8 mouse cellular contexts compared by ENCODE assay signal in genomic region chr14:39471236-39471981, GRCm38 (mm10). TPM values are rescaled to one million over a fixed set of nuclear protein-coding genes. Genes with fewer than 3 reads are reported as not detected.
DNase-seq lines count a peak whose midpoint lies in the region; ATAC-seq and TF ChIP-seq lines count a peak whose summit lies in the region.

No protein-coding gene starts in this region.

- TF ChIP-seq CTCF in heart, adult 2 months (IDR thresholded peaks at IDR 0.05) = no peak
- peak; percentile 17; the same call in 1 of the 2 replicates for TF ChIP-seq CTCF in brain, embryonic 14.5 days (IDR thresholded peaks at IDR 0.05; ENCODE audit: borderline replicate concordance, extremely low read depth, insufficient read depth, insufficient read length)
- no peak for TF ChIP-seq CTCF in gastrocnemius, adult 2 months (IDR thresholded peaks at IDR 0.05)

- no peak for ATAC-seq in heart, embryonic 15.5 days (replicated peaks; ENCODE audit: insufficient number of reproducible peaks, insufficient read depth, low FRiP score, low read depth)
- ATAC-seq in midbrain, embryonic 12.5 days (ENCODE audit: low FRiP score, low read depth) = 0 out of 2 replicates have a peak, but pooled peaks have one; percentile 10

- intact Hi-C loops in heart, adult 2 months (cut with DNase I) = no loop called here
- intact Hi-C loops in gastrocnemius, adult 2 months (cut with DNase I) = no loop called here

- no peaks in the 10 kb centered on the region for H3K36me3 ChIP-seq in heart, embryonic 15.5 days
- no peaks in the 10 kb centered on the region for H3K36me3 ChIP-seq in heart, adult 2 months (ENCODE audit: control insufficient read depth, insufficient read depth, low read length)
- H3K36me3 ChIP-seq in forebrain, embryonic 10.5 days (replicated peaks) = no peaks in the 10 kb centered on the region
- no peaks in the 10 kb centered on the region for H3K36me3 ChIP-seq in midbrain, embryonic 12.5 days

- peaks cover 21% of the 10 kb centered on the region for H3K4me1 ChIP-seq in heart, embryonic 15.5 days (replicated peaks)
- no peaks in the 10 kb centered on the region for H3K4me1 ChIP-seq in heart, adult 2 months (ENCODE audit: control insufficient read depth, insufficient read depth, low read length)
- peaks cover 36% of the 10 kb centered on the region for H3K4me1 ChIP-seq in forebrain, embryonic 10.5 days
- H3K4me1 ChIP-seq in midbrain, embryonic 12.5 days = peaks cover 19% of the 10 kb centered on the region; the same call in 1 of the 2 replicates

- TF ChIP-seq POLR2A in heart, adult 2 months (IDR thresholded peaks at IDR 0.05; ENCODE audit: insufficient read depth, low read depth, low read length) = no peak
- no peak for TF ChIP-seq POLR2A in brain, embryonic 14.5 days (IDR thresholded peaks at IDR 0.05; ENCODE audit: borderline replicate concordance, extremely low read depth, insufficient read depth, insufficient read length, poor library complexity, severe bottlenecking)

- H3K9ac ChIP-seq in heart, embryonic 15.5 days = no peak overlapping the region
- no peak overlapping the region for H3K9ac ChIP-seq in heart, adult 2 months (ENCODE audit: low read depth, low read length)
- H3K9ac ChIP-seq in midbrain, embryonic 12.5 days (replicated peaks) = peak overlapping the region; percentile 73

- no peaks in the 10 kb centered on the region for H3K9me3 ChIP-seq in heart, embryonic 15.5 days (replicated peaks)
- H3K9me3 ChIP-seq in forebrain, embryonic 10.5 days = no peaks in the 10 kb centered on the region
- no peaks in the 10 kb centered on the region for H3K9me3 ChIP-seq in midbrain, embryonic 12.5 days

- peaks cover 67% of the 10 kb centered on the region for H3K27me3 ChIP-seq in heart, embryonic 15.5 days
- peaks cover 8% of the 10 kb centered on the region for H3K27me3 ChIP-seq in heart, adult 2 months (ENCODE audit: control insufficient read depth, insufficient read depth, low read length)
- peaks cover 66% of the 10 kb centered on the region for H3K27me3 ChIP-seq in forebrain, embryonic 10.5 days (ENCODE audit: poor library complexity, severe bottlenecking)
- H3K27me3 ChIP-seq in midbrain, embryonic 12.5 days = peaks cover 50% of the 10 kb centered on the region

- DNase-seq in heart, adult 2 months = no peak
- peak; percentile 57 for DNase-seq in brain, embryonic 14.5 days (ENCODE audit: low read depth)
- peak; percentile 30 for DNase-seq in forebrain, embryonic 10.5 days (ENCODE audit: extremely low spot score, low spot score)
- DNase-seq in gastrocnemius, adult 2 months = no peak
- no peak for DNase-seq in urinary bladder, postnatal 14 days (ENCODE audit: low spot score)
- no peak for DNase-seq in heart, adult 9 months (ENCODE audit: low spot score in 2 of 2)

- 7% methylated on average over 12 of the region's 12 CpGs for WGBS in heart, embryonic 15.5 days
- 8% methylated on average over 12 of the region's 12 CpGs for WGBS in heart, adult 2 months
- WGBS in forebrain, embryonic 10.5 days = 2% methylated on average over 12 of the region's 12 CpGs
- 3% methylated on average over 12 of the region's 12 CpGs for WGBS in midbrain, embryonic 12.5 days

- H3K27ac ChIP-seq in heart, embryonic 15.5 days = no peak overlapping the region
- H3K27ac ChIP-seq in heart, adult 2 months = no peak overlapping the region
- H3K27ac ChIP-seq in forebrain, embryonic 10.5 days = peak overlapping the region; percentile 82; the same call in 1 of the 2 replicates
- peak overlapping the region; percentile 89; the same call in 1 of the 2 replicates for H3K27ac ChIP-seq in midbrain, embryonic 12.5 days (replicated peaks)
- no peak overlapping the region for H3K27ac ChIP-seq in gastrocnemius, adult 2 months

- no peak overlapping the region for H3K4me2 ChIP-seq in heart, embryonic 15.5 days
- peak overlapping the region; percentile 90 for H3K4me2 ChIP-seq in midbrain, embryonic 12.5 days (replicated peaks)

- H3K79me2 ChIP-seq in heart, adult 2 months (replicated peaks; ENCODE audit: control insufficient read depth, insufficient read depth, low read length) = no peaks in the 10 kb centered on the region

- peak overlapping the region; percentile 51; the same call in 1 of the 2 replicates for H3K4me3 ChIP-seq in heart, embryonic 15.5 days
- no peak overlapping the region for H3K4me3 ChIP-seq in heart, adult 2 months
- H3K4me3 ChIP-seq in forebrain, embryonic 10.5 days = peak overlapping the region; percentile 66
- H3K4me3 ChIP-seq in midbrain, embryonic 12.5 days = peak overlapping the region; percentile 73
- no peak overlapping the region for H3K4me3 ChIP-seq in gastrocnemius, adult 2 months

- TF ChIP-seq EP300 in heart, adult 2 months (IDR thresholded peaks at IDR 0.05; ENCODE audit: insufficient read depth, low read depth, low read length) = no peak

RNA-seq across cellular contexts. Expression of gene Nrg3, which starts 1.5 kb away (rescaled TPM):
- polyA plus RNA-seq in heart, embryonic 15.5 days (2015; fragmentation: Nextera tagmentation; extraction: Ambion mirVana) = 0.10 TPM in 1 of 2 replicates, not detected in the other
- total RNA-seq in heart, adult 2 months (2021) = not detected
- 0.04 TPM in 1 of 2 replicates, not detected in the other for polyA plus RNA-seq in heart, adult 2 months (2012; rRNA removed)
- polyA plus RNA-seq in brain, embryonic 14.5 days (2012; rRNA removed) = 11.9 and 22.3 TPM in 2 replicates
- polyA plus RNA-seq in forebrain, embryonic 10.5 days (2016; fragmentation: Nextera tagmentation; extraction: Ambion mirVana) = 0.37 and 0.43 TPM in 2 replicates
- polyA plus RNA-seq in midbrain, embryonic 12.5 days (2016; fragmentation: Nextera tagmentation; extraction: Ambion mirVana) = 3.7 and 4.2 TPM in 2 replicates
- total RNA-seq in gastrocnemius, adult 2 months (2021) = not detected

Comparison
In these comparisons a context has a peak if more than half of its experiments do, and no peak if none do; other contexts are left out.
1. H3K4me3 ChIP-seq: peak in heart, embryonic 15.5 days (single experiment), forebrain, embryonic 10.5 days (single experiment) and midbrain, embryonic 12.5 days (single experiment); none in heart, adult 2 months (single experiment) and gastrocnemius, adult 2 months (single experiment).
2. H3K27ac ChIP-seq: peak in forebrain, embryonic 10.5 days (single experiment) and midbrain, embryonic 12.5 days (single experiment); none in heart, embryonic 15.5 days (single experiment), heart, adult 2 months (single experiment) and gastrocnemius, adult 2 months (single experiment).
3. DNase-seq: peak in brain, embryonic 14.5 days (single experiment) and forebrain, embryonic 10.5 days (single experiment); none in heart, adult 2 months (0 of 2), gastrocnemius, adult 2 months (single experiment), urinary bladder, postnatal 14 days (single experiment) and heart, adult 9 months (0 of 2).